Mouse (Mus musculus) lung, postnatal 0 days (tissue): Measurements from ENCODE around the gene Ptprcap.

Experiments
- CTCF ChIP-seq: IDR thresholded peaks from 2 replicates; pipeline ENCODE4 v1.5.1; 2016; ENCODE audit warnings: antibody characterized with exemption, mild to moderate bottlenecking
- EP300 ChIP-seq: IDR thresholded peaks from 2 replicates; pipeline ENCODE4 v1.6.1; 2016; ENCODE audit warnings: antibody characterized with exemption, mild to moderate bottlenecking, control low read depth

GRCm38 (mm10) chr19:4159049-4159448 lies 5.6 kb downstream of the Ptprcap start:
- TF ChIP-seq CTCF (no peak), EP300 (no peak)
